Mouse (Mus musculus): Measurements from ENCODE around the gene Cs.

The Cs gene

GRCm38 (mm10) chr10:128411211-128412054 lies 73.9 kb downstream of the Cs start, which contains the start of the genes Nabp2 and Rnf41:
Nabp2 (minus strand) TSS chr10:128411492.
Rnf41 (plus strand) TSS chr10:128411657.
- DNase-seq = peak; percentile 98

DNA sequence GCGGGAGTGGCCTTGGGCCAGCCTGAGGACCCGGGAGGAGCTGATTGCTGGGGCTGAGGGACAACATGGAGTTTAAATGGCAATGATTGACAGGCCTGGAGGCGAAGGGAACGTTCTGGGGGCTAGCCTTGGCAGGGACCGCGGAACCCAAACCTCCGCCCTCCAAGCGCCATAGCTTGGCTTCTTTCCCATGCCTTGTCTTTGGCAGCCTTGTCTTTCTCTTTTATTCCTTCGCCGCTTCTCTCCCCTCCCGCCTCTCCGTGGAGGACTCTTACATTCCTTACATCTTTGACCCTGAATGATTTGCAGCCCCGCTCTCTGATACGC lies 74.5 kb downstream of the Cs start:
- DNase-seq = peak; percentile 29

All from thymus, postnatal 25 days (tissue).